Mouse (Mus musculus): ENCODE results near the gene Cyba. TPM values are rescaled to one million over a fixed set of nuclear protein-coding genes. Genes with fewer than 3 reads are reported as not detected.
A peak's percentile ranks its signal among the peaks of the same experiment; 100 is the strongest.

Gene Cyba
- total and polyA plus RNA-seq, 2 experiments from 2014 or later, result 17.9 to 37.9 TPM

GRCm38 (mm10) chr8:122451161-122451703, 18.5 kb upstream of the Cyba start:
- H3K4me2 ChIP-seq (ENCODE audit: low read depth), result no peak overlapping the region
- no peaks in the 10 kb centered on the region for H3K36me3 ChIP-seq (ENCODE audit: insufficient read depth)
- 82% methylated on average over 7 of the region's 7 CpGs for WGBS
- DNase-seq (no peak), ATAC-seq (no peak)
- no peak overlapping the region for H3K4me3 ChIP-seq (ENCODE audit: low read depth, low read length)
- no peaks in the 10 kb centered on the region for H3K27me3 ChIP-seq (ENCODE audit: insufficient read depth, low read length)
- no peak overlapping the region for H3K27ac ChIP-seq (ENCODE audit: low read depth, low read length)
- no peak for TF ChIP-seq CTCF (IDR thresholded peaks at IDR 0.05; ENCODE audit: low read depth)
- no peak overlapping the region for H3K9ac ChIP-seq
- no peaks in the 10 kb centered on the region for H3K9me3 ChIP-seq (ENCODE audit: low read length)
- no peaks in the 10 kb centered on the region for H3K4me1 ChIP-seq (ENCODE audit: insufficient read depth)

DNA sequence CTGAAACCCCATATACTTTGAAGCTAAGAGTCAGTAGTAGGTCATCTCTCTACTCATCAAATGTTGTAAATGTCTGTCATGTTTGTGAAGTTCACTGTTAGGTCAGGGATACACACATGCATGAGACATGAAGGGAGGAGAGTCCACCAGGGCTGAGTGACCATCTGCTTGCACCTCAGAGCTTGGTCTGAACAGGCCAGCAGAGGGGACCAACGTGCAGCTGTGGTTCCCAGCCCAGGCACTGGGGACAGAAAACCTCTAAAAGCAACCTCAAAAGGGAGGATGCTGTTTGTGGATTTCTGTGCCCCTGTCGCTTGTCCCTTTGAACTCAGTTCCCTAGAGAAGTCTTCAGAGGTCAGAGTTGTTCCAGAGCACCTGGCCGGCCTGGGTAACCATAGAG, 12.5 kb upstream of the Cyba start:
- Histone ChIP-seq H3K27me3 (ENCODE audit: insufficient read depth, low read length) (no peaks in the 10 kb centered on the region), H3K9ac (no peak overlapping the region), H3K27ac (ENCODE audit: low read depth, low read length) (no peak overlapping the region), H3K36me3 (ENCODE audit: insufficient read depth) (no peaks in the 10 kb centered on the region), H3K4me1 (ENCODE audit: insufficient read depth) (peaks cover 12% of the 10 kb centered on the region), H3K9me3 (ENCODE audit: low read length) (no peaks in the 10 kb centered on the region), H3K4me2 (ENCODE audit: low read depth) (peak overlapping the region; percentile 79; the same call in 1 of the 2 replicates), H3K4me3 (ENCODE audit: low read depth, low read length) (no peak overlapping the region)
- 72% methylated on average over 3 of the region's 3 CpGs for WGBS
- DNase-seq, result no peak
- TF ChIP-seq CTCF (IDR thresholded peaks at IDR 0.05; ENCODE audit: low read depth), result peak; percentile 32
- no peak for ATAC-seq

GRCm38 (mm10) chr8:122444058-122444748, 11.5 kb upstream of the Cyba start:
- DNase-seq (peak; percentile 91), ATAC-seq (peak; percentile 23)
- Histone ChIP-seq H3K36me3 (ENCODE audit: insufficient read depth) (peaks cover 3% of the 10 kb centered on the region), H3K4me3 (ENCODE audit: low read depth, low read length) (peak overlapping the region; percentile 84), H3K4me1 (ENCODE audit: insufficient read depth) (peaks cover 12% of the 10 kb centered on the region), H3K27me3 (ENCODE audit: insufficient read depth, low read length) (no peaks in the 10 kb centered on the region), H3K9me3 (ENCODE audit: low read length) (no peaks in the 10 kb centered on the region), H3K4me2 (ENCODE audit: low read depth) (peak overlapping the region; percentile 79), H3K27ac (ENCODE audit: low read depth, low read length) (peak overlapping the region; percentile 96), H3K9ac (peak overlapping the region; percentile 84)
- no peak for TF ChIP-seq CTCF (IDR thresholded peaks at IDR 0.05; ENCODE audit: low read depth)
- 3% methylated on average over 19 of the region's 19 CpGs for WGBS

DNA sequence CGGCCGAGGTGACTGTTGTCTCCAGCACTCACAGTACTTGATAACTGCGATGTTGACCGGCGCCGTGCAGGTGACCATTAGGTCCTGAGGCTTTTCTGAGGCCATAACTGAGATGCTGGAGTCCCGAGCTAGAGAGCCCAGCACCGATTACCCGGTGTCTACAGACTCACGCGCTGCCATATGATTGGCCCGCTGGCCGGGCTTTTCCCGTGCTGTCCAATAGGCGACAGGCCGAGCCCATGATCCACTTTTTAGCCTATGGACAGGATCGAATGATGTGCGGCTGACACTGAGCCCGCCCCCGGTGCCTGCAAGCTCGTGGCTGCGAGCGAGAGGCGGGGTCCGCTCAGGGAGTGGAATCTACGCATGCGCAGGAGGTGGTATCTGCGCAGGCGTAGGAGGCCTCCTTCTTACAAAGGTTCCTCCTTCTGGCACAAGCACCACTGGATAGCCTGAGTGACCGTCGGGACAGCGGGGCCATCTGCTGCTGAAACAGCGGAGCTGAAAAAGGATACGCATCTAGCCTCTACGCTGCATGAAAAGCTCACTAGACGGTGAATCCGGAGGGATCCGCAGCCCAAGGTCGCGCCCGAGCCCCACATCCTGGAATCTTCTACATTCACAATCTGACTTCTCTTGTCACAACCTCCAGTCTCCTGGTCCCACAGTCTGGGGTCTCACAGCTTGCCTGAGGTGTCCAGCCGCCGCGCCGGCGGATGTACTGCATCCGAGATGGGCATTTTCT, 10.7 kb upstream of the Cyba start, which contains the start of gene Mvd:
Gene Mvd (minus strand): TSS at position 161 of the 745 bp plus-strand sequence.
- peak; percentile 99 for ATAC-seq
- H3K27me3 ChIP-seq (ENCODE audit: insufficient read depth, low read length), result no peaks in the 10 kb centered on the region
- peaks cover 12% of the 10 kb centered on the region for H3K4me1 ChIP-seq (ENCODE audit: insufficient read depth)
- no peaks in the 10 kb centered on the region for H3K9me3 ChIP-seq (ENCODE audit: low read length)
- H3K36me3 ChIP-seq (ENCODE audit: insufficient read depth), result peaks cover 8% of the 10 kb centered on the region
- peak within 1 kb of the TSS; percentile 84 for H3K9ac ChIP-seq
- peak within 1 kb of the TSS; percentile 89 for H3K4me2 ChIP-seq (ENCODE audit: low read depth)
- H3K27ac ChIP-seq (ENCODE audit: low read depth, low read length), result peak within 1 kb of the TSS; percentile 96
- under 1% methylated on average over 47 of the region's 47 CpGs for WGBS
- DNase-seq, result peak; percentile 100
- peak; percentile 40; the same call in 1 of the 2 replicates for TF ChIP-seq CTCF (IDR thresholded peaks at IDR 0.05; ENCODE audit: low read depth)
- peak within 1 kb of the TSS; percentile 84 for H3K4me3 ChIP-seq (ENCODE audit: low read depth, low read length)

DNA sequence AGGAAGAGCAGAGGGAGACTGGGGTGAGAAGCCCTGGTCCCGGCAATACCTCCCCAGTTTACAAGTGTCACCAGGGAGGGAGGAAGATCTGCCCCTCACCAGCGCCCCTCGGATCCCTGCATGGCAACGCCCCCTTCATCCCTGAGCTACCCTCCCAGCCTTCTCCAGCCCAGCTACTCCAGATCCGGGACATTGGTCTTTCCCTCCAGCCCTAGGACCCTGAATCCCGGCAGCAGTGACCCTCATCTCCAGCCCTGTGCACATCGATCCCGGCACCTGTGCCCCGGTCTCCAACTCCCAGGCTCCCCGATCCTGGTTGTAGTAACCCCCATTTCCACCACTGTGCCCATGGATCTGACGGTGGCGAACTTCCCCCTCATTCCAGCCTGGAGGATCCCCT, 10.1 kb upstream of the Cyba start:
- peaks cover 12% of the 10 kb centered on the region for H3K4me1 ChIP-seq (ENCODE audit: insufficient read depth)
- ATAC-seq, result peak; percentile 1; the same call in 1 of the 2 replicates
- DNase-seq, result no peak

DNA sequence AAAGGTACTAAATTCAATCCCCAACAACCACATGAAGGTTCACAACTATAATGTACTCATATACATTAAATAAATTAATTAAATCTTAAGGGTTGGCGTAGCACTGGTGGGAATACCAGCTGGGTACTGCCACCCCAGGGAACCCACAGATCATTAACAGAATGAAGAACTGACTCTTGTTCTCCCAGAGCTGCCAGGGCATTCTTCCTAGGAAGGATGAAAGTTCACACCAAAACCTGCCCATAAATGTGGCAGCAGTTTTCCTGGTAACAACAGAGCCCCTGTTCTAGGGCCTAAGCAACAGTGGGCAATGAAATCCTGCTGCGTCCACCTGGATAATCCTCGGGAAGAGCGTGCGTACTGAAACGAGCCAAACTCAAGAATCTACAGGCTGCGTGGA, 9.6 kb upstream of the Cyba start:
- Histone ChIP-seq H3K27ac (ENCODE audit: low read depth, low read length) (no peak overlapping the region), H3K27me3 (ENCODE audit: insufficient read depth, low read length) (no peaks in the 10 kb centered on the region), H3K4me2 (ENCODE audit: low read depth) (peak overlapping the region; percentile 89), H3K9ac (peak overlapping the region; percentile 52), H3K36me3 (ENCODE audit: insufficient read depth) (peaks cover 19% of the 10 kb centered on the region), H3K4me1 (ENCODE audit: insufficient read depth) (peaks cover 12% of the 10 kb centered on the region), H3K4me3 (ENCODE audit: low read depth, low read length) (peak overlapping the region; percentile 84), H3K9me3 (ENCODE audit: low read length) (no peaks in the 10 kb centered on the region)
- TF ChIP-seq CTCF (IDR thresholded peaks at IDR 0.05; ENCODE audit: low read depth), result no peak
- ATAC-seq (no peak), DNase-seq (no peak)
- WGBS, result 13% methylated on average over 7 of the region's 7 CpGs

More for the DNA sequence above, 10.1 kb upstream of the Cyba start:
- no peaks in the 10 kb centered on the region for H3K27me3 ChIP-seq (ENCODE audit: insufficient read depth, low read length)
- 3% methylated on average over 12 of the region's 12 CpGs for WGBS
- H3K9ac ChIP-seq, result peak overlapping the region; percentile 52
- peak overlapping the region; percentile 84 for H3K4me3 ChIP-seq (ENCODE audit: low read depth, low read length)
- H3K27ac ChIP-seq (ENCODE audit: low read depth, low read length), result peak overlapping the region; percentile 57
- H3K9me3 ChIP-seq (ENCODE audit: low read length), result no peaks in the 10 kb centered on the region
- TF ChIP-seq CTCF (IDR thresholded peaks at IDR 0.05; ENCODE audit: low read depth), result no peak
- peak overlapping the region; percentile 89 for H3K4me2 ChIP-seq (ENCODE audit: low read depth)
- H3K36me3 ChIP-seq (ENCODE audit: insufficient read depth), result peaks cover 15% of the 10 kb centered on the region

Measured in forebrain, postnatal 0 days (tissue).